Mouse (Mus musculus): ENCODE results near the gene Thsd7a.

GRCm38 (mm10) chr6:12500888-12501287, 248.3 kb downstream of the Thsd7a start:
- TF ChIP-seq CTCF (IDR thresholded peaks at IDR 0.05; ENCODE audit: borderline replicate concordance, insufficient read depth, low read length) = no peak
- no peak for TF ChIP-seq POLR2A (IDR thresholded peaks at IDR 0.05; ENCODE audit: low read depth, low read length)
